Mouse (Mus musculus): ENCODE measurements at regions not wholly inside any gene's neighbourhood (a gene's known extent, or its start where the extent isn't known, plus 50 kb on each side); places are given as distances from the start of the nearest gene placed in this dataset.

GRCm38 (mm10) chr13:58469731-58470130 lies 66.6 kb upstream of the Hnrnpk start:
- TF ChIP-seq CTCF (IDR thresholded peaks at IDR 0.05) (no peak), EP300 (IDR thresholded peaks at IDR 0.05) (no peak)
